Mouse (Mus musculus): ENCODE results near the gene Gna15. TPM values are rescaled to one million over a fixed set of nuclear protein-coding genes. Genes with fewer than 3 reads are reported as not detected.
A peak's percentile ranks its signal among the peaks of the same experiment; 100 is the strongest.

Gna15 gene
- polyA plus RNA-seq, 1 experiment from 2014 or later = 1.4 TPM

GRCm38 (mm10) chr10:81546332-81546731 lies 22.3 kb upstream of the Gna15 start:
- H3K4me1 ChIP-seq (ENCODE audit: control insufficient read depth, insufficient read depth, low read length) = peaks cover 23% of the 10 kb centered on the region
- H3K27ac ChIP-seq (ENCODE audit: low read depth, low read length) = no peak overlapping the region
- H3K4me2 ChIP-seq = no peak overlapping the region
- H3K27me3 ChIP-seq (ENCODE audit: control insufficient read depth, insufficient read depth, low read length) = no peaks in the 10 kb centered on the region
- no peaks in the 10 kb centered on the region for H3K9me3 ChIP-seq (ENCODE audit: control insufficient read depth, low read length)
- no peak overlapping the region for H3K4me3 ChIP-seq (ENCODE audit: low read depth, low read length)
- DNase-seq (ENCODE audit: low spot score, missing footprints) (no peak), ATAC-seq (ENCODE audit: low FRiP score) (no peak)
- WGBS = 76% methylated on average over 5 of the region's 5 CpGs
- H3K36me3 ChIP-seq (ENCODE audit: control insufficient read depth, insufficient read depth, low read length) = no peaks in the 10 kb centered on the region
- no peak overlapping the region for H3K9ac ChIP-seq (ENCODE audit: low read length)

- Histone ChIP-seq H3K9ac (ENCODE audit: low read length) (peak within 1 kb of the TSS; percentile 86), H3K4me2 (peak within 1 kb of the TSS; percentile 82), H3K4me1 (ENCODE audit: control insufficient read depth, insufficient read depth, low read length) (peaks cover 23% of the 10 kb centered on the region), H3K27me3 (ENCODE audit: control insufficient read depth, insufficient read depth, low read length) (no peaks in the 10 kb centered on the region), H3K36me3 (ENCODE audit: control insufficient read depth, insufficient read depth, low read length) (no peaks in the 10 kb centered on the region), H3K27ac (ENCODE audit: low read depth, low read length) (peak within 1 kb of the TSS; percentile 80), H3K9me3 (ENCODE audit: control insufficient read depth, low read length) (no peaks in the 10 kb centered on the region), H3K4me3 (ENCODE audit: low read depth, low read length) (peak within 1 kb of the TSS; percentile 65)
- DNase-seq (ENCODE audit: low spot score, missing footprints) (peak; percentile 100), ATAC-seq (ENCODE audit: low FRiP score) (peak; percentile 95)
- 2% methylated on average over 55 of the region's 59 CpGs for WGBS
Measured at GRCm38 (mm10) chr10:81545161-81545747, 21.2 kb upstream of the Gna15 start, which contains the start of gene Gna11. Gene Gna11 (minus strand): TSS chr10:81545190.

GRCm38 (mm10) chr10:81544296-81545160 lies 20.5 kb upstream of the Gna15 start:
- H3K27ac ChIP-seq (ENCODE audit: low read depth, low read length) = peak overlapping the region; percentile 55; the same call in 1 of the 2 replicates
- peak overlapping the region; percentile 82 for H3K4me2 ChIP-seq
- under 1% methylated on average over 91 of the region's 93 CpGs for WGBS
- H3K9me3 ChIP-seq (ENCODE audit: control insufficient read depth, low read length) = no peaks in the 10 kb centered on the region
- peaks cover 23% of the 10 kb centered on the region for H3K4me1 ChIP-seq (ENCODE audit: control insufficient read depth, insufficient read depth, low read length)
- H3K27me3 ChIP-seq (ENCODE audit: control insufficient read depth, insufficient read depth, low read length) = no peaks in the 10 kb centered on the region
- H3K4me3 ChIP-seq (ENCODE audit: low read depth, low read length) = peak overlapping the region; percentile 65
- peak; percentile 29 for ATAC-seq (ENCODE audit: low FRiP score)
- H3K9ac ChIP-seq (ENCODE audit: low read length) = peak overlapping the region; percentile 86
- peak; percentile 94 for DNase-seq (ENCODE audit: low spot score, missing footprints)
- H3K36me3 ChIP-seq (ENCODE audit: control insufficient read depth, insufficient read depth, low read length) = no peaks in the 10 kb centered on the region

- ATAC-seq (ENCODE audit: low FRiP score) = no peak
- H3K4me2 ChIP-seq = peak overlapping the region; percentile 82
- no peak overlapping the region for H3K27ac ChIP-seq (ENCODE audit: low read depth, low read length)
- peak overlapping the region; percentile 86 for H3K9ac ChIP-seq (ENCODE audit: low read length)
- H3K4me3 ChIP-seq (ENCODE audit: low read depth, low read length) = peak overlapping the region; percentile 65
- WGBS = 67% methylated on average over 1 of the region's 1 CpGs
- H3K27me3 ChIP-seq (ENCODE audit: control insufficient read depth, insufficient read depth, low read length) = no peaks in the 10 kb centered on the region
- H3K36me3 ChIP-seq (ENCODE audit: control insufficient read depth, insufficient read depth, low read length) = no peaks in the 10 kb centered on the region
- DNase-seq (ENCODE audit: low spot score, missing footprints) = no peak
- H3K4me1 ChIP-seq (ENCODE audit: control insufficient read depth, insufficient read depth, low read length) = peaks cover 23% of the 10 kb centered on the region
- H3K9me3 ChIP-seq (ENCODE audit: control insufficient read depth, low read length) = no peaks in the 10 kb centered on the region
Measured at GRCm38 (mm10) chr10:81543633-81544032, 19.6 kb upstream of the Gna15 start.

GRCm38 (mm10) chr10:81542727-81543460 lies 18.9 kb upstream of the Gna15 start:
- ATAC-seq (ENCODE audit: low FRiP score) = no peak
- Histone ChIP-seq H3K27ac (ENCODE audit: low read depth, low read length) (no peak overlapping the region), H3K9ac (ENCODE audit: low read length) (peak overlapping the region; percentile 86), H3K27me3 (ENCODE audit: control insufficient read depth, insufficient read depth, low read length) (no peaks in the 10 kb centered on the region), H3K4me2 (peak overlapping the region; percentile 82), H3K9me3 (ENCODE audit: control insufficient read depth, low read length) (no peaks in the 10 kb centered on the region), H3K36me3 (ENCODE audit: control insufficient read depth, insufficient read depth, low read length) (no peaks in the 10 kb centered on the region), H3K4me1 (ENCODE audit: control insufficient read depth, insufficient read depth, low read length) (peaks cover 23% of the 10 kb centered on the region), H3K4me3 (ENCODE audit: low read depth, low read length) (0 out of 2 replicates have a peak overlapping the region, but pooled peaks have one; percentile 2)
- DNase-seq (ENCODE audit: low spot score, missing footprints) = no peak
- 78% methylated on average over 7 of the region's 7 CpGs for WGBS

GRCm38 (mm10) chr10:81541803-81542202 lies 17.8 kb upstream of the Gna15 start:
- WGBS = 85% methylated on average over 10 of the region's 10 CpGs
- Histone ChIP-seq H3K9me3 (ENCODE audit: control insufficient read depth, low read length) (no peaks in the 10 kb centered on the region), H3K4me3 (ENCODE audit: low read depth, low read length) (no peak overlapping the region), H3K4me2 (no peak overlapping the region), H3K27ac (ENCODE audit: low read depth, low read length) (no peak overlapping the region), H3K27me3 (ENCODE audit: control insufficient read depth, insufficient read depth, low read length) (no peaks in the 10 kb centered on the region), H3K4me1 (ENCODE audit: control insufficient read depth, insufficient read depth, low read length) (peaks cover 23% of the 10 kb centered on the region), H3K9ac (ENCODE audit: low read length) (0 out of 2 replicates have a peak overlapping the region, but pooled peaks have one; percentile 12), H3K36me3 (ENCODE audit: control insufficient read depth, insufficient read depth, low read length) (peaks cover 1% of the 10 kb centered on the region; the same call in 1 of the 2 replicates)
- no peak for ATAC-seq (ENCODE audit: low FRiP score)
- no peak for DNase-seq (ENCODE audit: low spot score, missing footprints)

GRCm38 (mm10) chr10:81541363-81541762 lies 17.3 kb upstream of the Gna15 start:
- H3K9ac ChIP-seq (ENCODE audit: low read length) = no peak overlapping the region; the same call in 1 of the 2 replicates
- 91% methylated on average over 5 of the region's 5 CpGs for whole genome bisulfite sequencing

GRCm38 (mm10) chr10:81538321-81539048 lies 14.5 kb upstream of the Gna15 start:
- peaks cover 4% of the 10 kb centered on the region; the same call in 1 of the 2 replicates for H3K36me3 ChIP-seq (ENCODE audit: control insufficient read depth, insufficient read depth, low read length)
- no peak overlapping the region for H3K27ac ChIP-seq (ENCODE audit: low read depth, low read length)
- no peak overlapping the region for H3K9ac ChIP-seq (ENCODE audit: low read length)
- ATAC-seq (ENCODE audit: low FRiP score) (no peak), DNase-seq (ENCODE audit: low spot score, missing footprints) (no peak)
- no peaks in the 10 kb centered on the region for H3K9me3 ChIP-seq (ENCODE audit: control insufficient read depth, low read length)
- H3K27me3 ChIP-seq (ENCODE audit: control insufficient read depth, insufficient read depth, low read length) = no peaks in the 10 kb centered on the region
- 95% methylated on average over 3 of the region's 3 CpGs for WGBS
- H3K4me2 ChIP-seq = no peak overlapping the region
- peaks cover 15% of the 10 kb centered on the region for H3K4me1 ChIP-seq (ENCODE audit: control insufficient read depth, insufficient read depth, low read length)
- H3K4me3 ChIP-seq (ENCODE audit: low read depth, low read length) = no peak overlapping the region

More at GRCm38 (mm10) chr10:81541363-81541762, 17.3 kb upstream of the Gna15 start:
- no peak overlapping the region for H3K4me2 ChIP-seq
- ATAC-seq (ENCODE audit: low FRiP score) (no peak), DNase-seq (ENCODE audit: low spot score, missing footprints) (no peak)
- peaks cover 4% of the 10 kb centered on the region; the same call in 1 of the 2 replicates for H3K36me3 ChIP-seq (ENCODE audit: control insufficient read depth, insufficient read depth, low read length)
- H3K9me3 ChIP-seq (ENCODE audit: control insufficient read depth, low read length) = no peaks in the 10 kb centered on the region
- no peak overlapping the region for H3K4me3 ChIP-seq (ENCODE audit: low read depth, low read length)
- no peaks in the 10 kb centered on the region for H3K27me3 ChIP-seq (ENCODE audit: control insufficient read depth, insufficient read depth, low read length)
- H3K4me1 ChIP-seq (ENCODE audit: control insufficient read depth, insufficient read depth, low read length) = peaks cover 23% of the 10 kb centered on the region
- H3K27ac ChIP-seq (ENCODE audit: low read depth, low read length) = no peak overlapping the region
